27 mouse cellular contexts compared by ENCODE assay signal in genomic region chr1:75919134-75919533, GRCm38 (mm10).
DNase-seq lines count a peak whose midpoint lies in the region; ATAC-seq lines count a peak whose summit lies in the region.
"Had no signal": no experiment of that assay in that cellular context is flagged by ENCODE, and none has a peak within 500 bp of the region (broad histone marks: within the 10 kb centered on the region; RNA-seq: fewer than 3 reads in every experiment).

No protein-coding gene starts in this region.

- no peak overlapping the region for H3K27ac ChIP-seq in midbrain, embryonic 11.5 days (ENCODE audit: low read depth, low read length)
- no peak overlapping the region for H3K27ac ChIP-seq in midbrain, embryonic 14.5 days (replicated peaks; ENCODE audit: low read depth, low read length)
- H3K27ac ChIP-seq in embryonic facial prominence, embryonic 10.5 days (replicated peaks) = no peak overlapping the region
- H3K27ac ChIP-seq: embryonic facial prominence, embryonic 13.5 days; embryonic facial prominence, embryonic 15.5 days; forebrain, embryonic 10.5 days; forebrain, embryonic 12.5 days had no signal

- WGBS in midbrain, embryonic 11.5 days = 72% methylated on average over 2 of the region's 2 CpGs
- 75% methylated on average over 2 of the region's 2 CpGs for WGBS in midbrain, embryonic 14.5 days
- WGBS in embryonic facial prominence, embryonic 10.5 days = 55% methylated on average over 2 of the region's 2 CpGs

- no peaks in the 10 kb centered on the region for H3K36me3 ChIP-seq in midbrain, embryonic 11.5 days (ENCODE audit: control insufficient read depth, insufficient read depth, low read length)
- no peaks in the 10 kb centered on the region for H3K36me3 ChIP-seq in midbrain, embryonic 14.5 days (ENCODE audit: control insufficient read depth, insufficient read depth, low read length)
- no peaks in the 10 kb centered on the region for H3K36me3 ChIP-seq in embryonic facial prominence, embryonic 10.5 days (replicated peaks)
- H3K36me3 ChIP-seq: embryonic facial prominence, embryonic 13.5 days; embryonic facial prominence, embryonic 15.5 days; forebrain, embryonic 10.5 days; forebrain, embryonic 12.5 days; G1E had no signal

- H3K4me1 ChIP-seq in midbrain, embryonic 11.5 days (ENCODE audit: control insufficient read depth, insufficient read depth, low read length) = no peaks in the 10 kb centered on the region
- H3K4me1 ChIP-seq in midbrain, embryonic 14.5 days (ENCODE audit: control insufficient read depth, insufficient read depth, low read length) = no peaks in the 10 kb centered on the region
- peaks cover 26% of the 10 kb centered on the region for H3K4me1 ChIP-seq in embryonic facial prominence, embryonic 10.5 days

- no peaks in the 10 kb centered on the region for H3K9me3 ChIP-seq in midbrain, embryonic 11.5 days (ENCODE audit: control insufficient read depth, low read length)
- H3K9me3 ChIP-seq in midbrain, embryonic 14.5 days (ENCODE audit: control insufficient read depth, low read length) = no peaks in the 10 kb centered on the region
- H3K9me3 ChIP-seq in embryonic facial prominence, embryonic 10.5 days = no peaks in the 10 kb centered on the region
- H3K9me3 ChIP-seq: embryonic facial prominence, embryonic 13.5 days; embryonic facial prominence, embryonic 15.5 days; forebrain, embryonic 10.5 days; forebrain, embryonic 12.5 days had no signal

- no peaks in the 10 kb centered on the region for H3K27me3 ChIP-seq in midbrain, embryonic 11.5 days (ENCODE audit: control insufficient read depth, insufficient read depth, low read length)
- H3K27me3 ChIP-seq in midbrain, embryonic 14.5 days (ENCODE audit: control insufficient read depth, insufficient read depth, low read length) = no peaks in the 10 kb centered on the region
- H3K27me3 ChIP-seq in embryonic facial prominence, embryonic 10.5 days (replicated peaks; ENCODE audit: low read depth, poor library complexity, severe bottlenecking) = peaks cover under 1% of the 10 kb centered on the region; the same call in 1 of the 2 replicates
- H3K27me3 ChIP-seq: CH12.LX; embryonic facial prominence, embryonic 13.5 days; embryonic facial prominence, embryonic 15.5 days; Patski had no signal

- no peak for ATAC-seq in midbrain, embryonic 11.5 days (ENCODE audit: low FRiP score)
- ATAC-seq in midbrain, embryonic 14.5 days (ENCODE audit: low FRiP score, low TSS enrichment) = no peak
- ATAC-seq: activated CD4-positive, CD25-positive, alpha-beta regulatory T cell, adult 4 months; CD4-positive, CD25-positive, alpha-beta regulatory T cell, adult 4 months; forebrain, embryonic 14.5 days; forebrain, embryonic 16.5 days; Patski had no signal

- no peak overlapping the region for H3K4me3 ChIP-seq in midbrain, embryonic 11.5 days (ENCODE audit: low read depth, low read length)
- H3K4me3 ChIP-seq in midbrain, embryonic 14.5 days (replicated peaks; ENCODE audit: low read depth, low read length) = no peak overlapping the region
- no peak overlapping the region for H3K4me3 ChIP-seq in embryonic facial prominence, embryonic 10.5 days
- H3K4me3 ChIP-seq: embryonic facial prominence, embryonic 13.5 days; embryonic facial prominence, embryonic 15.5 days; erythroblast, embryonic 14.5 days; forebrain, embryonic 10.5 days; forebrain, embryonic 12.5 days had no signal

- peak; percentile 79 for DNase-seq in midbrain, embryonic 11.5 days (ENCODE audit: low spot score, missing footprints)
- DNase-seq in midbrain, embryonic 14.5 days = no peak
- DNase-seq in R1 (ENCODE audit: low read depth, low spot score) = peak; percentile 68
- peak; percentile 3 for DNase-seq in embryonic facial prominence, embryonic 10.5 days (ENCODE audit: low spot score)
- DNase-seq in spleen, postnatal 4 days (ENCODE audit: low spot score in 2 of 2) = no peak
- no peak for DNase-seq in urinary bladder, postnatal 25 days (ENCODE audit: low spot score)
- DNase-seq: adrenal gland, adult 8-10 months; adrenal gland, postnatal 14 days; adrenal gland, postnatal 36 days; B cell, adult 2 months; cerebellum, adult 11-12 months; cerebellum, adult 2 months; cerebellum, adult 9-10 months; cerebellum, postnatal 10 days; cerebellum, postnatal 25 days had no signal

- no peak overlapping the region for H3K4me2 ChIP-seq in midbrain, embryonic 11.5 days
- H3K4me2 ChIP-seq in midbrain, embryonic 14.5 days (ENCODE audit: low read length) = no peak overlapping the region
- H3K4me2 ChIP-seq: embryonic facial prominence, embryonic 13.5 days; embryonic facial prominence, embryonic 15.5 days; forebrain, embryonic 12.5 days had no signal

- H3K9ac ChIP-seq in midbrain, embryonic 11.5 days (ENCODE audit: low read length) = no peak overlapping the region
- no peak overlapping the region for H3K9ac ChIP-seq in midbrain, embryonic 14.5 days (replicated peaks; ENCODE audit: low read length)
- H3K9ac ChIP-seq: embryonic facial prominence, embryonic 13.5 days; embryonic facial prominence, embryonic 15.5 days; forebrain, embryonic 12.5 days had no signal

Comparison
In these comparisons a context has a peak if more than half of its experiments do, and no peak if none do; other contexts are left out.
1. DNase-seq: peak in midbrain, embryonic 11.5 days (single experiment), R1 (single experiment) and embryonic facial prominence, embryonic 10.5 days (single experiment); none in midbrain, embryonic 14.5 days (single experiment), spleen, postnatal 4 days (0 of 2) and urinary bladder, postnatal 25 days (single experiment).